Mouse (Mus musculus): Measurements from ENCODE around the gene Gm5416.
"Not testable (repeated sequence)": the region's sequence is repeated elsewhere in the genome, so short reads cannot be mapped to it uniquely, and the experiment has no call there.

The Gm5416 gene

DNA sequence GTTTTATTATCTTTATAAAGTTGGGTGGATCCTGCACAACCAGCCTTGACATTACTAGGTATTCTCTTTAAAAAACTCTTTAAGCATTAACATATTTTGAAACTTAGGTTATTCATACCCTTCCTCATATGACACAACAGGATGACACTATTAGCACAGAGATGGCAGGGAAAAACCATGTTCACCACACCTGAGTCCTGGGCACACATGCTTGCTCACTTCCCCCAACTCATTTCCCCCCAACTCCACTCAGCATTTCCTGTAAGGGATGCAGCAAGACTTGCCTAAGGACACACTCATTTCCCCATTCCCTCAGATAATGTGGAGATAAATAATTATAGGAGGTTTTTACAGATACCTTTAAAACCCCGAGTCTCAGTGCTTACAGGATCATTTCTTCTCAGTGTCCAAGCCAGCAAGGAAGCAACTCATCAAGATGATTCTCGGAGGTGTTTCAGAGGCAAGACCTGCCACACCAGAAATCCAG is at the start of gene Gm5416:
Gene Gm5416 (plus strand): TSS at position 437 of the 487 bp plus-strand sequence.
- DNase-seq (ENCODE audit: low spot score): no peak

DNA sequence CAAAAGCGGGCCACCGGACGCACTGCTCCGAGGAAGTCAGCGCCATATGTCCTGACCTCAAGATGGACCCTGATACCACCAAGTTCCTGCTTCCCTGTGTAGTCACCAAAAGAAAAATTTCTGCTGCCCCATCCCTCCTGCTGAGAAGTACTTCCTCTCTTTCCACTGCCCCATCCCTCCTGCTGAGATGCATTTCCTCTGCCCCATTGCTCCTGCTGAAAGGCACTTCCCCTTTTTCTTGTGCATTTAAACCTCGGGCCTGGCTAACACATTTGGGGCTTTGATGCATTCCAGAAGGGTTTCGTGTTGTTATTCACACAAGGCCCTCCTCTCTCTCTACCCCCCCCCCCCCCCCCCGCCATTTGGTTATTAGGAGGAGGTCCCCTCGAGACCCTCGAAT is 42.4 kb upstream of the Gm5416 start:
- DNase-seq (ENCODE audit: low spot score): not testable (repeated sequence)

DNA sequence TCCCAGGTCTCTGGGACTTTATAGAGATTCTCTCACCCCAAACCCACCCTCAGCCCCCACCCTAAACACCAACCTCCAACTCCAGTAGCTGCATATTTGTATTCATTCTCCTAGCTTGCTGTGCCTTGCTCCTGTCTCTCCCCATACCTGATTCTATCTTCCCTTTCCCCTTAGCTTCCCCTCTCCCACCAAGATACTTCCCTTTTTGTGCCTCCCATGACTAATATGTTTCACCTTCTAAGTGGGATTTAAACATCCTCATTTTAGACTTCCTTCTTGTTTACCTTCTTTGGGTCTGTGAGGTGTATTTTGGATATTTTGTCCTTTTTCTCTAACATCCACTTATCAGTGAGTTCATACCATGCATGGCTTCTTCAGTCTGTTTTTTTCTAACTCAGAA is 34.1 kb upstream of the Gm5416 start:
- DNase-seq (ENCODE audit: low spot score): no peak

DNA sequence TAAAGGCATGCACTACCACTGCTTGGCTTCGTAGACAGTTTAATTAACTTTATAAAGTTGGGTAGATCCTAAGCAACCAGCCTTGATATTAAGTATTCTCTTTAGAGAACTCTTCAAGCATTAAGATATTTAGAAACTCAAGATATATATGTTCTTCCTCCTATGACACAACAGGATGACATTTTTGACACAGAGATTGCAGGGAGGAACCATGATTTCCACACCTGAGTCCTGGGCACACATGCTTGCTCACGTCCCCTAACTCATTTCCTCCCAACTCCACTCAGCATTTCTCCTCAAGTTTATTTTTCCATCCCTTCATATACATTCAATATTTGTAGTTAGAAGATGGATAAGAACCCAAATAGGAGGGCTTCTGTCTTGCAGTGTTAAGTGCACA is 30.3 kb upstream of the Gm5416 start:
- no peak for DNase-seq (ENCODE audit: low spot score)

DNA sequence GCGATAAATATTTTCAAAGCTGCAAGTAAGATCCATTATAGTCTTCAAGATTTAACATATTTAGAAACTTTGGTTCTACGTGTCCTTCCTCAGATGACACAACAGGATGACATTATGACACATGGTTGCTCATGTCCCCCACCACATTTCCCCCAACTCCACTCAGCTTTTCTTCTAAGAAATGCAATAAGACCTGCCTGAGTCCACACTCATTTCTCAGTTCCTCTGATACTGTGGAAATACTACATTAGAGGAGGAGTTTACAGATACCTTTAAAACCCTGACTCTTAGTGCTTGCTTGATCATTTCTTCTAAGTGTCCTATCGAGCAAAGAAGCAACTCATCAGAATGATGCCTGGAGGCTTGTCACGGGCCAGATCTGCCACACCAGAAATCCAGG is 26.3 kb upstream of the Gm5416 start, which contains the start of gene Gm5483:
Gene Gm5483 (plus strand): TSS at position 301 of the 400 bp plus-strand sequence.
- not testable (repeated sequence) for DNase-seq (ENCODE audit: low spot score)

DNA sequence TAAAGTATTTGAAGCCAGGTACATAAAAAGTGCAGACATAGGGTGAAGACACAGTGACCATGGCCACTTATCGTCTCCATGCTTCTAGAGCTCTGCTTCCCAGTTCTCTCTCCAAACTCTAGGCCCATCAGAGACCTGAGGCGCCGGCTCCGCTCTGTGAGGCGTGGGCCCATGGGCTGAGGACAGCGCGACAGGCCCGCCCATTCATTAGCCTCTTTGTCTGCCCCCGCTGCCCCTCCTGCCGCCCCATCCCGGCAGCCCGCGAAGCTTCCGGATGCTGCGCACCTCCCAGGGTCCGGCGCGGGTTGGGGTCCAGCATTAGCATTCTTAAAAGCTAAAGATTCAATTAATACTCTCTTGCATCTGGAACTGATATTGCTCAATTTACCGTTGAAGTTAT is 11.0 kb upstream of the Gm5416 start:
- peak; percentile 7 for DNase-seq (ENCODE audit: low spot score)

DNA sequence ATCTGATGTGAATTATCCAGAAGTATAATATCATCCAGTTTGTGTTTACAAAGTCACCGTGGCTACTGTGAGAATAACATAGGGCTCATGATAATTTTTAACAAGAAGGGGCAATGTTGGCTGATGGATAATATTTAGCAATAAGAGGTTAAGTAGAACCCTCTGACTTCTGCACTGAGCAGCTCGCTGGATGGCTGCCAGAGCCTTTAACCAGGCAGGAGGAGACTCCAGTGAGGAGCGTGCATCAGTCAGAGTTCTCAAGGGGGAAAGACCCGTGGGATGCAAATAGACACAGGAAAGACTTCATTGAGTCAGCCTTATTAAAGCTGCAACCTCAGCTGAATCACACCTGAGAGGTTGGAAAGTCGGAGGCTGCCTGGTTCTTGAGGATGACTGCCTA is 6.4 kb upstream of the Gm5416 start:
- DNase-seq (ENCODE audit: low spot score): no peak

DNA sequence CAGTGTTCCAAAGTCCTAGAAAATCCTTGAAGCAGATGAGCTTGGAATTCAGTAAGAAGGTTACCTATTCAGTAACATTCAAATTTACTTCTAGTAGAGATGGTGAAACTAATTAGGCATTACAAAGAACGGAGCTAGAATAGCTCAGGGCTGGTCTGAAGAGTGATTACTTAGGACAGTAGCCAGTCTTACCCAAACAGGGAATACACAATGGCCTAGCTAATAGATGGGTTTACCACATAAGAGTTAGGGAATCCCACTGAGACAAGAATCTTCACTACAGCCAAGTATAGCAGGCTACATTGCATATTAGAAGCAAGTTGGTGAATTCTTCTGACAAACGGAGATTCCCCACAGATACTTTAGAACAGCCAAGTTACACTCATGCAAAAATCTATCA is 4.5 kb upstream of the Gm5416 start:
- not testable (repeated sequence) for DNase-seq (ENCODE audit: low spot score)

DNA sequence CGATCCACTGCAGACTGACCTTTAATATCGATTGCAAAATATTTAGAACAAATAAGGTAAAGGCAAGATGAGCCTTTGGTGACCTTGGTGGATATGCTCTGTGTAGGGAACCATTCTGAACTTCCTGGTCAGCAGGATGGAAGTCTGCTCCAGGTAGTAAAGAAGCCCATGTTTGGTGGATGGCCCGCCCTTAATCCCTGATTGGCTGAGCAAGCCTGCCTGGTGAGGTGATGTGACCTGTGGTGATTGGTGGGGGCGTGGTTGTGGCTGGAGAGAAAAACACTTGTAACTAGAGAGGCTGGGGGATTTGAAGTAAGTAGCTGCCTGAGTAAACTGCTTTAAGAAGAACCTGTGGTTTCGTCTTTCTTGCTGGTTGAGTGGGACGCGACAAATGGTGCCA is 11.0 kb downstream of the Gm5416 start, which contains the start of gene 2010005H15Rik:
Gene 2010005H15Rik (plus strand): TSS at position 301 of the 400 bp plus-strand sequence.
- DNase-seq (ENCODE audit: low spot score): not testable (repeated sequence)

DNA sequence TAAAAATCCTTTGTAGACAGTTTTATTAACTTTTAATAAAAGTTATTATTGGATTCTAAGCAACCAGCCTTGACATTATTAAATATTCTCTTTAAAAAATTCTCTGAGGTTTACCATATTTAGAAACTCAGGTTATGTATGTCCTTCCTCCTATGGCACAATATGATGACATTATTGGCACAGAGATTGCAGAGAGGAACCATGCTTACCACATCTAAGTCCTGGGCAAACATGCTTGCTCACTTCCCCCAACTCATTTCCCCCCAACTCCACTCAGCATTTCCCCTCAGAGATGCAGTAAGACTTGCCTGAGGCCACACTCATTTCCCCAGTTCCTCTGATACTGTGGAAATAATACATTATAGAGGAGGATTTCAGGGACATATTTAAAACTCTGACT is 50.4 kb downstream of the Gm5416 start:
- not testable (repeated sequence) for DNase-seq (ENCODE audit: low spot score)
